Mouse (Mus musculus) limb, embryonic 12.5 days (tissue): ENCODE measurements around the gene Vti1b. TPM values are rescaled to one million over a fixed set of nuclear protein-coding genes. Genes with fewer than 3 reads are reported as not detected.
"Not testable (repeated sequence)": the region's sequence is repeated elsewhere in the genome, so short reads cannot be mapped to it uniquely, and the experiment has no call there.

ENCODE experiments used
- ATAC-seq: fragments of 200-750 bp; cut with Nextera tagmentation; 2 replicates; pipeline ENCODE4 v1.8.0; 2017; ENCODE audit warnings: low read depth, moderate TSS enrichment; ENCODE audit not compliant: insufficient number of reproducible peaks, insufficient read depth, low FRiP score, low TSS enrichment
- H3K27ac ChIP-seq: fragments of 300-500 bp; sonication (generic); 2 replicates; pipeline ENCODE4 v1.5.1; 2016; ENCODE audit warnings: mild to moderate bottlenecking, moderate library complexity
- H3K27me3 ChIP-seq: fragments of 300-500 bp; sonication (generic); 2 replicates; pipeline ENCODE4 v1.6.1; 2016; ENCODE audit warnings: mild to moderate bottlenecking, moderate library complexity
- H3K36me3 ChIP-seq: fragments of 300-500 bp; sonication (generic); 2 replicates; pipeline ENCODE4 v1.6.1; 2016; ENCODE audit warnings: mild to moderate bottlenecking, moderate library complexity
- H3K4me1 ChIP-seq: fragments of 300-500 bp; sonication (generic); replicated peaks from 2 replicates; pipeline ENCODE4 v1.6.1; 2016
- H3K4me2 ChIP-seq: fragments of 300-500 bp; sonication (generic); 2 replicates; pipeline ENCODE4 v1.6.1; 2016; ENCODE audit warnings: mild to moderate bottlenecking, moderate library complexity
- H3K4me3 ChIP-seq: fragments of 300-500 bp; sonication (generic); replicated peaks from 2 replicates; pipeline ENCODE4 v1.5.1; 2016; ENCODE audit warnings: mild to moderate bottlenecking
- H3K9ac ChIP-seq: fragments of 300-500 bp; sonication (generic); replicated peaks from 2 replicates; pipeline ENCODE4 v1.6.1; 2016; ENCODE audit warnings: mild to moderate bottlenecking, moderate library complexity
- H3K9me3 ChIP-seq: fragments of 300-500 bp; sonication (generic); 2 replicates; pipeline ENCODE4 v1.6.1; 2016; ENCODE audit warnings: mild to moderate bottlenecking, moderate library complexity
- WGBS: fragments of 180-500 bp; shearing (Covaris S2); methylation state at CpG from one replicate; pipeline ENCODE4 v1.1.7; 2016; 5-methylcytosine and 5-hydroxymethylcytosine counted together
- polyA plus RNA-seq: library from polyadenylated mRNA; unstranded; fragments of >200 nt; fragmentation: Nextera tagmentation; extraction: Ambion mirVana; gene quantifications from 2 replicates; pipeline ENCODE4 v1.2.1, GENCODE M21; 2016

Vti1b gene
- polyA plus RNA-seq, 1 experiment from 2014 or later, result 83.9 TPM

DNA sequence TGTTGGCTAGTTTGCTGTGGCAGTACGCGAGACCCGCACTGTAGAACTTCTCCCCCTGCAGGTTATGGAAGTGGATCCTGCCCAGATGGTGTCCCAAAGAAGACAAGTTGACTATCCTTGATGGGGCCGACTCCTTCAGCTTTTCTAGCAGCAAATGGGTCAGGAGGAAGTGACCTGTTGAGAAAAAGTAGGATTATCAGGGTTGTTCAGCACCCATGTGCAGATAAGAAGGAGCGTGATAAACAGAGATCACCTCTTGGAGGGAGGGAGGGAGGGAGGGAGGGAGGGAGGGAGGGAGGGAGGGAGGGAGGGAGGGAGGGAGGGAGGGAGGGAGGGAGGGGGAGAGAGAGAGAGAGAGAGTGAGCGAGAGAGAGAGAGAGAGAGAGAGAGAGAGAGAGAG is 12.7 kb upstream of the Vti1b start:
- not testable (repeated sequence) for H3K27me3 ChIP-seq, H3K4me1 ChIP-seq, H3K4me2 ChIP-seq, H3K9me3 ChIP-seq, ATAC-seq, H3K9ac ChIP-seq, H3K27ac ChIP-seq, H3K4me3 ChIP-seq
- 87% methylated on average over 6 of the region's 6 CpGs for WGBS
- H3K36me3 ChIP-seq, result peaks cover 78% of the 10 kb centered on the region

DNA sequence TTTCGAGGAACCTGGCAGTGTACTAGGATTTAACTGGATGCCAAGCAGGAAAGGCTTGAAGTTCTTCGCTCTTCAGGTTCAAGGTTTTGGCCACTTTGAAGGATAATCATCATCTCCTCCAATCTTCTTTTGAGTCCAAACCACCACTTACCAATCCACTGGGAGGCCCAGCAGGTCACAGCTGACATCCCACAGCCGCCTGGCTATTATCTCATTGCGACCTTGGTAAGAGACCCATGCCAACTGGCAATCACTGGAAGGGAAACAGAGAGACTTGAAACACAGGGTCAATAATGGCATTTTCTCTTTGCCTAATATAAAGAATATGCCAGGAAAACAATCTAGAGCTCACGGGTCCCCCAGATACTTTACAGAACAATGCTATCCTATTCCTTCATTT is 3.5 kb upstream of the Vti1b start:
- WGBS, result 95% methylated on average over 5 of the region's 5 CpGs
- H3K9me3 ChIP-seq, result no peaks in the 10 kb centered on the region
- H3K4me3 ChIP-seq, result no peak overlapping the region
- no peak overlapping the region for H3K27ac ChIP-seq
- no peak overlapping the region for H3K9ac ChIP-seq
- H3K4me1 ChIP-seq, result peaks cover 5% of the 10 kb centered on the region
- ATAC-seq, result no peak
- no peak overlapping the region for H3K4me2 ChIP-seq
- H3K27me3 ChIP-seq, result no peaks in the 10 kb centered on the region
- H3K36me3 ChIP-seq, result peaks cover 48% of the 10 kb centered on the region

DNA sequence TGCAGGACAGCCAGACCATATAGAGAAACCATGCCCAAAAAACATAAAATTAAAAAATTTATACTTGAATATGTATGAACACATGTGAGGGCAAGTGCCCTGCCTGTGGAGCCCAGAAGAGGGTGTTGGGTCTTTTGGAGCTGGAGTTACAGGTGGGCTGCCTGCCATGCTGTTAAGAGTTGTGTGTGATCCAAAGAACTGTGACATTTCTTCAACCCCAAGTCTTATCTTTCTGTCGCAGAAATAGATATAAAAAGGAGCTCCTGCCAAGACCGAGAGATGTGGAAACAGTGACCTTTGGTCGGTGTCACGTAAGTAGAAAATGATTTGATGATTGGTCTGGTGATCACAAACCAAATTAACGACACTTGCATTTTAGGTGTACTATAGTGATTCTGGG is 1.3 kb upstream of the Vti1b start:
- H3K27ac ChIP-seq, result no peak overlapping the region
- peaks cover 38% of the 10 kb centered on the region for H3K36me3 ChIP-seq
- ATAC-seq, result no peak
- H3K9me3 ChIP-seq, result no peaks in the 10 kb centered on the region
- H3K9ac ChIP-seq, result no peak overlapping the region
- H3K4me1 ChIP-seq, result peaks cover 10% of the 10 kb centered on the region
- no peaks in the 10 kb centered on the region for H3K27me3 ChIP-seq
- 86% methylated on average over 5 of the region's 5 CpGs for WGBS
- H3K4me2 ChIP-seq, result no peak overlapping the region
- no peak overlapping the region for H3K4me3 ChIP-seq

DNA sequence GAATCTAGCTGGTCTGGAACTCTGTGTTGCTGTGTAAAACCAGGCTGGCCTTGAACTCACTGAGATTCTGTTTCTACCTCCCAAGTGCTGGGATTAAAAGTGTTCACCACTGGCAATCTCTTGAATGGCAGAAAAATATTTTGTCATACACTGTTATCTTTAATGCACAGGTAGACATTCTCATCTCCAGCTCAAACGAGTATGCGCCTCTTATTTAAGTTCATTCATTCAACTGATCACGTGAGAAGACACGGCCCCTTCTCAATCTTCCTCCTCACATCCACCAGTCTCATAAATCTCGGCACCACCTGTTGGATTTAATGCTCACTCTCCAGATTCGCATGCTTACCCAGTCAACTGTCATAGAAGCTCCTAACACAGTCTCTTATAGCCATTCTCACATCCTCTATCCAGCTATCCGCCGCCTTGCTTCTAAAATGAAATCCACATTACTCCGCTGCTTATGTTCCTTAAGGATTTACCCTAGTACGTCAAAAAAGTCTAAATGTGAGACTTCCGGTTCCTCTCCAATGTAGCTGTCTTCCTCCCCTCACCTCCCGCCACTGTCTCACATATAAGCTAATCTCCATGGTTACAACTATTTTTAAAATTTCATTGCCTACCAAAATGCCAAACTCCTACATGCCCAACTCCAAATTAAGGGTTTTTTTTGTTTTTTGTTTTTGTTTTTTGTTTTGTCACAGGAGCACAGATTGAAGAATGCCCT is 1.0 kb downstream of the Vti1b start:
- Histone ChIP-seq H3K9ac (peak overlapping the region; percentile 82), H3K4me3 (peak overlapping the region; percentile 93), H3K36me3 (peaks cover 18% of the 10 kb centered on the region), H3K27me3 (no peaks in the 10 kb centered on the region), H3K4me2 (peak overlapping the region; percentile 66), H3K4me1 (peaks cover 10% of the 10 kb centered on the region), H3K27ac (peak overlapping the region; percentile 92; the same call in 1 of the 2 replicates), H3K9me3 (no peaks in the 10 kb centered on the region)
- ATAC-seq, result no peak
- WGBS, result 39% methylated on average over 12 of the region's 12 CpGs

DNA sequence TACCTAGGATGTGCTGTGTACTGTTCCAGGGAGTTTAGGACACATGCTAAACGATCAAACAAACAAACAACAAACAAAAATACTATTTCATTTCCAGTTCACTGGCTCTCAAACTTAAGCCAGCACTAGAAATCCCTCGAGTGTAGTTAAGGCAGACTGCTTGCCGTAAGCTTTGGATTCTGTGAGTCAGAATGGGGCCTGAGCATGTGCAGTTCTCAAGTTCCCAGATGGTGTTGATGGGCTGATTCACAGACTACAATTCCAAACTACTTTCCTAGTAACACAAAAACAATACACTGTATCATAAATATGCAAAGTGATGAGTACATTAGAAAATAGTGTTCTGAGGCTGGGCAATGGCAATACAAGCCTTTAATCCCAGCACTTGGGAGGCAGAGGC is 2.0 kb downstream of the Vti1b start:
- no peak overlapping the region for H3K9ac ChIP-seq
- H3K4me2 ChIP-seq, result no peak overlapping the region
- ATAC-seq, result no peak
- no peak overlapping the region for H3K4me3 ChIP-seq
- 72% methylated on average over 3 of the region's 3 CpGs for WGBS
- H3K27ac ChIP-seq, result no peak overlapping the region
- H3K4me1 ChIP-seq, result peaks cover 10% of the 10 kb centered on the region
- H3K36me3 ChIP-seq, result peaks cover 11% of the 10 kb centered on the region; the same call in 1 of the 2 replicates
- no peaks in the 10 kb centered on the region for H3K27me3 ChIP-seq
- H3K9me3 ChIP-seq, result no peaks in the 10 kb centered on the region

DNA sequence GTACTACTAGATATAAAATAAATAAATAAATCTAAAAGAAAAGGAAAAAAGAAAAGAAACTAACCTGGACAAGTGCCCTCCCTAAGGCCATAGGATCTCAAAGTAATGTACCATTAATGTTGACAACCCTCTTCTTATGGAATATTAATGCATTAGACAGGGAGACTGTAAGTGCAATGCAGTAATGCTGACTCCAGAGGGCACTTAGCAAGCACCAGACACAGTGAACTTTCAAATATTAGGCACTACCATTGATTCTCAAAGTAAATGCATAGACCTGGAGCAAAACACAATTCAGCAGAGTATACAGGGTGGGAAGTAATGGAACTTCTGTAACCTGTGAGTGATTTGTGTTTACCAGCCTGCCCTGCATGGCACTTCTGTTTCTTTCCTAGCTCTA is 3.3 kb downstream of the Vti1b start:
- no peak overlapping the region for H3K4me3 ChIP-seq
- H3K36me3 ChIP-seq, result peaks cover 15% of the 10 kb centered on the region
- no peak for ATAC-seq
- no peaks in the 10 kb centered on the region for H3K27me3 ChIP-seq
- H3K9ac ChIP-seq, result no peak overlapping the region
- no peaks in the 10 kb centered on the region for H3K9me3 ChIP-seq
- peaks cover 10% of the 10 kb centered on the region for H3K4me1 ChIP-seq
- no peak overlapping the region for H3K4me2 ChIP-seq
- H3K27ac ChIP-seq, result no peak overlapping the region

DNA sequence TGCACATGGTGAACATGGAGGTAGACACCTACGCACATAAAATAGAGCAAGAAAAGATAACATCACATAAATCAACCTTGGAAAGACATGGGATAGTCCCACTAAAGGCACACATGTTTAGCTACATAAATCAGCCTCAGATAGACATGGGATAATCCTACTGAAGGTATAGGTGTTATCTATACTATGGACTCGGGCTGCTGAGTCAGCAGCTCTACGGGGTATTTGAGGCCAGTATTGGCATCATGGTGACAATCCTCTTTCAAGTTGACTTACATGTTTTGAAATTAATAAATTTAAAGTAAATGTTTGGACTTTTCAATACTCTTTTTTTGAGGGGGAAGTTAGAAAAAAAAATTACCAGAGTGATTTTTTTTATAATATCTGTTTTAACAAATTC is 9.6 kb downstream of the Vti1b start:
- no peaks in the 10 kb centered on the region for H3K27me3 ChIP-seq
- no peak overlapping the region for H3K4me2 ChIP-seq
- no peak for ATAC-seq
- WGBS, result 91% methylated on average over 3 of the region's 3 CpGs
- H3K4me3 ChIP-seq, result no peak overlapping the region
- H3K4me1 ChIP-seq, result no peaks in the 10 kb centered on the region
- peaks cover 73% of the 10 kb centered on the region for H3K36me3 ChIP-seq
- no peaks in the 10 kb centered on the region for H3K9me3 ChIP-seq
- H3K9ac ChIP-seq, result no peak overlapping the region
- H3K27ac ChIP-seq, result no peak overlapping the region

DNA sequence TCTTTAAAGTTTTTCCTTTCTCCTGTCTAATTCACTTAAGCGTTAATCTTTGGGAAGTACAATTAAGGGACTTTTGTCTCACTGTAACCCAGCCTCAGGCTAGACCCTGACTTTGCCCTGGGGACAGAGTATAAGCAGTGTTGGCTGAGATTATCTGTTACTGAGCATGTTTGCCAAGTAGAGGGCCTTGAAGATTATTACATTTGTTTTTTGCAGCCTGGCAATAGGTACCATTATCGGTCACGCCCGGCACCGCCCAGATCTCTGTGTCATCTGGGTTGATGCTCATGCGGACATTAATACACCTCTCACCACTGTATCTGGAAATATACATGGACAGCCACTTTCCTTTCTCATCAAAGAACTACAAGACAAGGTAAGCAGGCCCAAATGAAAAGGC is 22.8 kb downstream of the Vti1b start:
- Histone ChIP-seq H3K4me2 (no peak overlapping the region), H3K27me3 (no peaks in the 10 kb centered on the region), H3K9me3 (no peaks in the 10 kb centered on the region), H3K36me3 (peaks cover 6% of the 10 kb centered on the region), H3K9ac (no peak overlapping the region), H3K27ac (no peak overlapping the region), H3K4me1 (no peaks in the 10 kb centered on the region), H3K4me3 (no peak overlapping the region)
- no peak for ATAC-seq
- 94% methylated on average over 6 of the region's 6 CpGs for WGBS

DNA sequence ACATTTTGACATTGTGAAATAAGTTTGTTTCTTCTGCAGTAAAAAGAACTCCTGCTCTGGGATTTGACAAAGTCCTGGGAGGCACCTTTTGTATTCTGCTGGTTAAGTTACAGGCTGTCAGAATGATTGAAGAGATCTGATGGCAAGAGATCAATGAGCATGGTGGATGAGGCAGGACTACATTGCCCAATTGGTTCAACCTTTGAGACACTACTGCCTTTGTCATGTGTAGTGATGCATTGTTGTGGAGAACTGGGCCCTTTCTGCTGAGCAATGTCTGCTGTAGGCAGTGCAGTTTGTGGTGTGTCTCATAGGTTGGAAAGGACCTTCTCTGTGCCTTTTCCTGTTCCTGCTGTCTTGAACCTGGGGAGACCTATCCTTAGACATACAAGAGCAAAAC is 31.1 kb downstream of the Vti1b start:
- Histone ChIP-seq H3K27ac (no peak overlapping the region), H3K9ac (no peak overlapping the region), H3K36me3 (no peaks in the 10 kb centered on the region), H3K4me2 (no peak overlapping the region), H3K9me3 (no peaks in the 10 kb centered on the region), H3K27me3 (no peaks in the 10 kb centered on the region), H3K4me3 (no peak overlapping the region), H3K4me1 (no peaks in the 10 kb centered on the region)
- ATAC-seq, result no peak

DNA sequence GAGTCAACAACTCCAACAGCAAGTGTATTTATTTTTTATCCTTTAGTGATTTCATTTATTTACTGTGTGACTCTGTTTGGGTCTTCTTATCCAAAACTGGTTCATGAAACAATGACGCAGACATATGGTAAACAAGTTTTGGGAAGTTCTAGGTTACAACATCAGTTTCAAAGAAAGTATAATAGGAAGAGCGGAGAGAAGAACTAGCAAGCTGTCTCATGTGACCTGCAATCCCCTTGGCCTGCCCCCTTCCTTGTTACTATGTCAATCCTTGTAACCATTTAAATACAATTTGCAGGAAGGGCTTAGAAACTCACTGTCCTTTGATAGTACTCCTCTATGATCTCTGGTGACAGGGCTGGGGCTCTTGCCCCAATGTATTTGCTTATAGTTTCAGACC is 31.7 kb downstream of the Vti1b start:
- H3K36me3 ChIP-seq, result no peaks in the 10 kb centered on the region
- no peaks in the 10 kb centered on the region for H3K4me1 ChIP-seq
- H3K4me2 ChIP-seq, result no peak overlapping the region
- no peak overlapping the region for H3K9ac ChIP-seq
- WGBS, result 84% methylated on average over 2 of the region's 2 CpGs
- no peaks in the 10 kb centered on the region for H3K9me3 ChIP-seq
- no peak for ATAC-seq
- no peak overlapping the region for H3K27ac ChIP-seq
- no peaks in the 10 kb centered on the region for H3K27me3 ChIP-seq
- no peak overlapping the region for H3K4me3 ChIP-seq

DNA sequence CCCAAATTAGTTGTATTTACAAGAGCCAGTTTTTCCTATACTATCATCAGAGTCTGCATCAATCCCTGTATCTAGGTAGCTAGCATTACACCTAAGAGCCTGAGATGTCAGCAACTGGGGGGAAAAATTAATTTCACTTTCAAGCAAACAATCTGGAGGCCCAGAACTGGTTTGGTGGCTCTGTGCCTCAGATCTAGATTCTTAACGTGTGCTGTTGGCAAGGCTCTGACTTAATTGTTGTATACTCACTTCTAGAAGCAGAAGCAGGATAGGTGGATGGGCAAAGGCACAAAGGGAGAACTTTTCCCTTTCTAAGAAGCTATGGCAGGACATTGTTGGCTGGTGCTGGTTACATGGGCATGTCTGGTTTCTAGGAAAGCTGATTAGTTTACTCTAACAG is 33.0 kb downstream of the Vti1b start:
- Histone ChIP-seq H3K36me3 (no peaks in the 10 kb centered on the region), H3K4me2 (no peak overlapping the region), H3K9me3 (no peaks in the 10 kb centered on the region), H3K9ac (no peak overlapping the region), H3K27me3 (peaks cover 7% of the 10 kb centered on the region; the same call in 1 of the 2 replicates), H3K4me1 (peaks cover 6% of the 10 kb centered on the region; the same call in 1 of the 2 replicates), H3K4me3 (no peak overlapping the region), H3K27ac (no peak overlapping the region)
- WGBS, result 65% methylated on average over 1 of the region's 1 CpGs
- no peak for ATAC-seq

DNA sequence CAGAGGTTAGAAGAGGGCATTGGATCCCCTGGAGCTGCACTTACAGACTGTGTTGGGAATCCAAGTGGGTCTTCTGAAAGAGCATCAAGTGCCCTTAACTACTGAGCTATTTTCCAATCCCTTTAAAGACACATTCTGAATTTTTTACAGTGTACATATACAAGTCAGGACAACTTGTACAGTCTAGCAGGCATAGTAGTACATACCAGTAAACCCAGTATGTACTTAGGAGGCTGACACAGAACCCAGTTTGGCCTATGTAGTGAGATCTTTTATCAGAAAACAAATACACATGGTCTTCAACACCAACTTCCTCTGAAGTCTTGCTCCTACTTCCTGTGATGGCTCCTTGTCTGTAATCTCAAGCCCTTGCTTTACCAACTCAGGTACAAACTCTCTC is 33.5 kb downstream of the Vti1b start:
- no peak overlapping the region for H3K27ac ChIP-seq
- ATAC-seq, result no peak
- no peaks in the 10 kb centered on the region for H3K36me3 ChIP-seq
- H3K9me3 ChIP-seq, result no peaks in the 10 kb centered on the region
- peaks cover 7% of the 10 kb centered on the region; the same call in 1 of the 2 replicates for H3K27me3 ChIP-seq
- peaks cover 6% of the 10 kb centered on the region; the same call in 1 of the 2 replicates for H3K4me1 ChIP-seq
- no peak overlapping the region for H3K9ac ChIP-seq
- H3K4me3 ChIP-seq, result no peak overlapping the region
- no peak overlapping the region for H3K4me2 ChIP-seq
